Mouse (Mus musculus) spleen, adult 18-20 months (tissue): ENCODE measurements around the gene Cpeb1.
"Not testable (repeated sequence)": the region's sequence is repeated elsewhere in the genome, so short reads cannot be mapped to it uniquely, and the experiment has no call there.

Experiments used
- DNase-seq, 2 experiments: peaks; one replicate each; pipeline ENCODE4 v3.0.0; 2022; ENCODE audit warnings: mixed read lengths in 2 of 2

The Cpeb1 gene

GRCm38 (mm10) chr7:81455155-81455651 is at the start of gene Cpeb1:
Gene Cpeb1, minus strand, starts transcription at chr7:81455465.
- peak in 1 of 2 experiments; percentile 7 for DNase-seq

DNA sequence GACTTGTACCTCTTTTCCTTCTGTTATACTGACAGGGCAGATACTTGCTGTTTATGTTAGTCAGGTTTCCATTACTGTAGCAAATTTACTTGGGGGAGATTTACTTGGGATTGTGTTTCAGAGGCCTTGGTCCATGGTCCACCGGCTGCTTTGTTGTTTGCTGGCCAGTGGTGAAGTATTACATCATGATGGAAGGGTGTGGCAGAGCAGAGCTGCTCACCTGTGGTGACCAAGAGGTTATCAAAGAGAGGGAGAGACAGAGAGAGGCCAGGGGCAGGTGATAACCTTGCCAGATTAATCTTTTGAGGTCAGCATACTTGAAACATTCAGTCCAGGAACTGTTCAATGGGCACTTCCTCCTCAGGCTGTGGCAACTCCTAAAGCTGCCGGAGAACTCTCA is 45.8 kb upstream of the Cpeb1 start:
- DNase-seq, result no peak

DNA sequence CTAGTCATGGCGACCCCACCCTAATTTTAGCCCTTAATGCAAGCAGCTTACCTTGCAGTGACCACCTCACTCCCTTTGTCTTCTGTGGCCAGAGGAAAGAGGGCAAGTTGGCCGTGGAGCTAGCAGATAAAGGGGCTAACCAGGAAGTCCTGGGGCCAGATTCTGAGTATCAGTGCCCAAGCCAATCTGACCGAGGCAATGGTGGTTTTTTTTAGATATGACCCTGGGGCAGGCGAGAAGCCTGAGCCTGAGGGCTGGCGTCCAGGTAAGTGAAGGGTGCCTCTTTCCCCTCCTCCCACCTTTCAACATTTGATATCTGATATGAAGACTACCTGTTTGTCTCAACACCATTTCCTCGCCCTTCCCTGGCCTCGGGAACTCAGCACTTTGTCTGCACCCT is 42.9 kb upstream of the Cpeb1 start, which contains the start of gene BC048679:
TSS of gene BC048679 (minus strand) at position 101 of the 400 bp plus-strand sequence.
- DNase-seq, result no peak

- no peak for DNase-seq
Observed at GRCm38 (mm10) chr7:81497171-81497570, 41.9 kb upstream of the Cpeb1 start.

DNA sequence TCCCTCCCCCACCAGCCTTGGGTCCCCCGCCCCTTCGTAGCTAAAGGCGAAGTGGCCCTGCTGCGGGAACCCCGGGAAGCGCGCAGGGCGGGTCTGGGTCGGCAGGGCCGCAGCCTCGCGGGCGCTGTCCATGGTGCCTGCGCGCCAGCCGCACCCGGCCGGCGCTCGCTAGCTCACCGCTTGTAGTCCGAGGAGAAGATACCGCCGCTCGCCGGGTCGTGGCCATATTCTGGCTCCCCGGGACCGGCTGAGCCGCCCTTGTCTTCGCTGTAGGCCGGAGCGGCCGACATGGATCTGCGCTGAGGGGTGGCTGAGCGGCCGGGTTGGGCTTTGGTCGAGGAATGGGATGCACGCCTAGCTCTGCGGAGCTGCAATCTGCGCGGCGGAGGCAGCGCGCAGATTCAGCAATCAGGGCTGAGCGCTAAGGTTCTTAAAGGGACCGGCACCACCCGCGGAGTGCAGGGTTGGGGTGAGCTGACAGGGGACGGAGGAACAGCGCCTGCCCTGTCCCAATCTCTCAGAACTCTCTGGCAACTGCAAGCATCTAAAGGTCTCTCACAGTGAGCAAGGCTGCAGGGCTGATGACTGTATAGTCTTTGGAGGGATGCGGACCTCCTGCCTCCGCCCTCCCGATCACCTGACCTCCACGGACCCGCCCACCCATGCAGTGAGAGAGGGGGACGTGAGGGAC is 38.2 kb upstream of the Cpeb1 start, which contains the start of gene Ap3b2:
TSS of gene Ap3b2 (minus strand) at position 595 of the 691 bp plus-strand sequence.
- peak in 1 of 2 experiments; percentile 28 for DNase-seq

DNA sequence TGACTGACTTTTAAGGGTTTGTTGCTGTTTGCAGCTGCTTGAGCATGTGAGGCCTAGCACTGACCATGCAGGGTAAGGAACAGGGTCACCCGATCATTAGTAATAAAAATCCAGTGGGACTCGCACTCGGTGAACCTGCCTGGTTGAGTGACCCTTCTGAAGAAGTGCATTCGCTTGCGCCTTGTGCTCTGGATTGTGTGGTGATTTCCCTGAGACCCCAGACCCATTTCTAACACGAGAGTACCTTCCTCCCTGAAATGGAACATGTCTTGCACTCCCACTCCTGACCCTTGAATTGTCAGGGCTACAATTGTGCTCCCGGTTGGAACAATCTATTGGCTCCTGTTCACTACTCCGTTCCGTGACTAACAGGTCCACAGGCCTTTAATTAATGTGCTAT is 37.4 kb upstream of the Cpeb1 start:
- no peak for DNase-seq

DNA sequence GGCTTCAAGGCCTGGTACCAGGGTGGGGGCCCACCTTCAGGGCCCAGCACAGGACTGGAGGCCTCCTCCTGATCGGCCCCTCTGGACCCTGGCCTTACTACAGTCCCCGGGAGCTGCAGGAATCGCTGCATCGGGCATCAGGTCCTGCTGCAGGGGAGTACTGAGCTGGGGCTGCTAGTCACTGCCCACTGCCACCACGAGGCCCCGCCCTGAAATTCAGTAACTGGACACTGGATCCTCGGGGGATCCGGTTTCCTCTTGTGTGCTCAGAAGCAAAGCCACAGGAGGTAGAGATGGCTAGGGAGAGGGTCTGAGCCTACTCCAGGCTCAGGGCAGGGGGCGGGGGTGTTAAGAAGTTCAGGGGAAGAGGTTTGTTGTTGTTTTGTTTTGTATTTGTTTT is 34.4 kb upstream of the Cpeb1 start:
- DNase-seq, result no peak

- DNase-seq, result no peak
Observed at GRCm38 (mm10) chr7:81480800-81481199, 25.5 kb upstream of the Cpeb1 start.

GRCm38 (mm10) chr7:81479531-81480090 is 24.3 kb upstream of the Cpeb1 start:
- no peak for DNase-seq

GRCm38 (mm10) chr7:81478261-81478660 is 23.0 kb upstream of the Cpeb1 start:
- not testable (repeated sequence) for DNase-seq

DNA sequence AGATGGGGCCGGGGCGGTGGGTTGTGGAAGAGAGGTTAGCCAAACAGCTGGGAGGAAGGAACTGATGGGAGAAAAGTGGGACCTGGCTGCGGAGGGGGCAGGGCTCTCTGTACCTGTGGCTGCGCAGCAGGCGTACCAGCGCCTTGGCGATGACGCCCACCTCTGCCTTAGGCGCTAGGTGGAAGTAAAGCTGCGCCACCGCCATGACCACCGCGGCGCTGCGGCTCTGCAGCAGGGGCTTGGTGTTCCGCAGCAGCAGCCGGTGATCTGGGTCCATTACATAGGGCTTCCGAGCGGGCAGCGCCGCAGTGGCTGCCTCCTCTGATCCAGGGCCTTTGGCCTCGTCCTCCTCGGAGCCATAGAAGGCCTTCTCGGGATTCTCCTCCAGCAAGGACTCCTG is 21.6 kb upstream of the Cpeb1 start:
- DNase-seq, result no peak

DNA sequence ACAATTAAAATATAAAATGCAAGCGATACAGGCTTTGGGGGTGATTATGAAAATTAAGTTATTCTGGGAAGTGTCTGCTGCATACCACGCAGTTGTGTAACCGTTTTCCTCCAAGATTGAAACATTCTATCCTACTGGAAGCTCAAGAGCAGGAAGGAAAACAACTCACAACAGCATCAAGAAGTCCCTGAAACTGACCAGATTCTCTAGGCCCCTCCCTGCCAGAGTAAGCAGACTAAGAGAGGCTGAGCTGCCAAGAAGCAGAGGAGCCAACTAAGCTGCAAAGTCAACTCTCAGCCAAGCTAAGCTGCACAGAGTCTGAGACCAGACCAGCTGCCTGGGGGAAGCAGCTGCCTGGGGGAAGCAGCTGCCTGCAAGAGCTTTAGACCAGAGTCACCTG is 20.0 kb upstream of the Cpeb1 start:
- DNase-seq, result no peak

DNA sequence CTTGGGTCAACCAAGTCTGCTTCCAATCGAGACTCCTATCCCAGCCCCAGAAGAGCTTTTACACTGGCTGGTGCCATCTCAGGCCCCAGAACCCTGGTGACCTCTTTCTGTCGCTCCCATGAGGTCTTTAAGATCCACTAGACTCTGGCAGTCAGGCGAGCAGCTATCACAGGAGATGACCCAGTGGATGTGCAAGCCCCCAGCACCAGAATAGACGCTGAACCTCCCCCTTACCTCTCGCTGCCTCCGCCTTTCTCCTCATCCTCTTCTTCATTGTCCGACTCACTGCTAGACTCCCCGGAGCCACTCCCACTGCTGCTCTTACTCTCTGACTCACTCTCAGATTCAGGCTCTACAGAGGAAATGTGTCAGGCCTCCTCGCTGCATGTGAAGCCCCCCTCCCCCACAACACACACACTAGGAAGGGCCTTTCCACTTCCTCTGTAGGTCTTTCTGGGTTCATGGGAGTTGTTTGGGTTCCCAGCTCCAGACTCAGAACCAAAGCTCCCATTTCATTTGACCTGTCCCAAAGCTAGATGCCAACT is 9.7 kb upstream of the Cpeb1 start:
- no peak for DNase-seq

DNA sequence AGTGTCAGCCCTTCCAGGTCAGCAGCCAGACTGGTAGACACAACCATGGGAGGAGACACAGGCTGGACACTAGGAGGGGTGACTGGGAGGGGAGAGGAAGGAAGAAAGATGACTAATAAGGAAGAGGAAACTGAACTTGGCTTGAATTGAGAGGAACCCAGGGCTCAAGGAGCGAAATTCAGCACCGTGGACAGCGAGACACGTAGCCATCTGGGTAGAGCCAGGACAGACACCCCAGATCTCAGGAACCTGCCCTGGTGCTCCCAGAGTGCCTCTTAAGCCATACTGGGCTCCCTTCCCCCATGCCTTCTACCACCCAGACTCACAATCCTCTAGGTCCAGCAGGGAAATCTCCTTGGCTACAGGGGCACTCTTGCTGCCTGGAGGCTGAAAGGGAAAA is 8.9 kb upstream of the Cpeb1 start:
- no peak for DNase-seq

DNA sequence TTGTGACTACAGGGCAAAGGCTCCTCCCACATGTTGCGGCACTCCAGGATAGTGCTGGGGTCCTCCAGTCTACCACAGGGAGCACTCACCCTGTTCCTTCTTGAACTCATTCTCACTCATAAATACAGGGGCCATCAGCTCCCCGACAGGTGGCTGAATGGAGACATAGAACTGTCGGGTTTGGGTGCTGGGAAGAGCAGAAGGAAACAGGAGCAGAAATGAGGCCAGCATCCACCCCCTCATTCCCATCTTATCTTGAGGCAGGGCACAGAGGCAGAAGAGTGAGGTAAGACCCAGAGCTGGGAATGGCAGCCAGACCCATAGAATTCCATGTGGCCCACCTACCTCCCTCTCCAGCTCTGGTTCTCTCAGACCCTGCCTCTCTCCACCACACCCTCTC is 7.5 kb upstream of the Cpeb1 start:
- DNase-seq, result no peak

DNA sequence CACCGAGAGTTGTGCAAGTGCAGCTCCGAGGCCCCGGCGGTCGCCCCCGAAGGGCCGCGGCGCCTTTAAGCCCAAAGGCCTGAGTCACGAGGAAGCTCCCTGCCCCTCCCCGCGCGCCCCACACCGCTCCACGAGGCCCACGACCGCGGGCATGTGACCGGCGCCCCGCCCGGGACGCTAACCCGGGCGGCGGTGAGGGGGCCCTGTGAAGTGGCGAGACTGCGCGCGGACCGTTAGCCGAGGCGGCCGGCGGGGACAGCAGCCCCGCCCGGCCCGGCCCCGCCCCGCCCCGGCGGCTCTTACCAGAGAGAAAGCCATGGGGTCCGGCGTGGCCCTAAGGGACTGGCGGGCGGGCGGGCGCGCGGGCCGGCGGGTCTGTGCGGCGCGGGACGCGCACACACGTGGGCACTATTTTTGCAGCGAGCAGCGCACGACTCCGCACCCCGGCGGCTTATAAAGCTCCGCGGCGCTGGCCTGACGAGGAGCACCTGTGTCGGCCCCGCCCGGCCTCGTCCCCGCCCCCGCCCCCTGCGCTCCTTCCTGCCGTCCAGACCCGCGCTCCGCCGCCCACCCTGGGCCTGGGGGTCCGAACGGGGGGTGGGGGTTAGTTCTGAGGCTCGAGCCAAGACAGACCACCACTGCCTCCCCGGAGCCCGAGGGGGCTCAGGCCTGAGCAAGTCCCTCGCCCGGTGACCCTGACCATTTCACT is 780 bp downstream of the Cpeb1 start:
- DNase-seq, result peak in 1 of 2 experiments; percentile 16

- DNase-seq, result peak in 1 of 2 experiments; percentile 19
Observed at GRCm38 (mm10) chr7:81453443-81454274, 1.6 kb downstream of the Cpeb1 start.

- no peak for DNase-seq
Observed at GRCm38 (mm10) chr7:81452971-81453441, 2.3 kb downstream of the Cpeb1 start.

DNA sequence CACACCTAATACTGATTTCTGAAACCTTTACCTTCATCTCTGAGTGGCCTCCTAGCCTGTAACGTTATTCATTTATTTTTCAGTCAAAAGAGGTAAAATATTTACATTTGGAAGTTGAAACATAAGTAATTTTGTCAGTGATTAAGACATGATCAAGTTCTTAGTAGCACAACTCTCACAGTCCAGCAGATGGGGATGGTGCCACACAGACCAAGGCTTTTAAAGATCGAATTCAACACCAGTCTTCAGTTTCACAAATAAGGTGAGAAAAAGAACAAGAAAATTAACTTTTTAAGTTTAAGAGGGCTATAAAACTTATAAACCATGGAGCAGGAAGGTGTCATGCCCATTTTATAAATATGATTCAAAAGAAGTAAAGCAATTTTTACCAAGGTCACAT is 56.3 kb downstream of the Cpeb1 start:
- no peak for DNase-seq

DNA sequence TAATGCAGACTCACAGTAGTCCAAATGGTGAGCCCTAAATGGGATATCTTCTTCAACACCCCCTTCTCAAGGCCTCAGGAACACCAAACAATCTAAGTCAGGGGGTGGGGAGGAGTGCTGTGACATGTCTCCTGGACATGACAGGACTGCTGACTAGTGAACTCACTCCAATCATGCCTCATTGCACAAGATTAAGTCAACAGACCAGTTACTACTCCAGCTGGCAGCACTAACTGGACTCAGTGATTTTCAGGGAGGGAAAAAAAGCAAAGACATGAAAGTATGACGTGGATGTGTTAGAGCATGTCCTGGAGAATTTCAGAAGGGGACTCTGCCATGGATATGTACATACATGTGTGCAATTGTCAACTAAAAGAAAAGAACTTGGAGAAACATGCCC is 75.9 kb downstream of the Cpeb1 start:
- DNase-seq, result no peak

GRCm38 (mm10) chr7:81372337-81372920 is 82.8 kb downstream of the Cpeb1 start:
- no peak for DNase-seq

- no peak for DNase-seq
Observed at GRCm38 (mm10) chr7:81371811-81372210, 83.5 kb downstream of the Cpeb1 start.
